Mouse (Mus musculus) myocyte (in vitro differentiated cells): ENCODE data around the gene Ttc23l.

Source experiments
- CEBPB ChIP-seq: IDR thresholded peaks from 2 replicates; pipeline ENCODE4 v1.6.1; 2011; ENCODE audit warnings: mild to moderate bottlenecking, moderate library complexity; ENCODE audit not compliant: poor library complexity, insufficient read depth, severe bottlenecking
- MAX ChIP-seq: IDR thresholded peaks from one replicate; pipeline ENCODE4 v1.6.1; 2011; ENCODE audit warnings: low read depth, mild to moderate bottlenecking, control low read depth
- MYOD1 ChIP-seq, 3 experiments: IDR thresholded peaks; one replicate each; pipeline ENCODE4 v1.6.1; 2011; ENCODE audit warnings: control low read depth in 2 of 3, low read depth in 2 of 3, mild to moderate bottlenecking in 2 of 3, moderate library complexity in 1 of 3; ENCODE audit not compliant: insufficient read length in 2 of 3, control insufficient read depth in 1 of 3
- POLR2A ChIP-seq: IDR thresholded peaks from one replicate; pipeline ENCODE4 v1.6.1; 2011; ENCODE audit warnings: low read depth, mild to moderate bottlenecking, control low read depth, moderate library complexity; ENCODE audit not compliant: insufficient read length
- POLR2AphosphoS2 ChIP-seq: IDR thresholded peaks from one replicate; pipeline ENCODE4 v1.6.1; 2011; ENCODE audit warnings: low read depth, control low read depth; ENCODE audit not compliant: insufficient read length
- TCF12 ChIP-seq: IDR thresholded peaks from one replicate; pipeline ENCODE4 v1.6.1; 2011; ENCODE audit warnings: mild to moderate bottlenecking, control low read depth; ENCODE audit not compliant: poor library complexity, insufficient read depth, severe bottlenecking
- USF1 ChIP-seq: IDR thresholded peaks from one replicate; pipeline ENCODE4 v1.6.1; 2011; ENCODE audit warnings: low read depth, mild to moderate bottlenecking, control low read depth, moderate library complexity

DNA sequence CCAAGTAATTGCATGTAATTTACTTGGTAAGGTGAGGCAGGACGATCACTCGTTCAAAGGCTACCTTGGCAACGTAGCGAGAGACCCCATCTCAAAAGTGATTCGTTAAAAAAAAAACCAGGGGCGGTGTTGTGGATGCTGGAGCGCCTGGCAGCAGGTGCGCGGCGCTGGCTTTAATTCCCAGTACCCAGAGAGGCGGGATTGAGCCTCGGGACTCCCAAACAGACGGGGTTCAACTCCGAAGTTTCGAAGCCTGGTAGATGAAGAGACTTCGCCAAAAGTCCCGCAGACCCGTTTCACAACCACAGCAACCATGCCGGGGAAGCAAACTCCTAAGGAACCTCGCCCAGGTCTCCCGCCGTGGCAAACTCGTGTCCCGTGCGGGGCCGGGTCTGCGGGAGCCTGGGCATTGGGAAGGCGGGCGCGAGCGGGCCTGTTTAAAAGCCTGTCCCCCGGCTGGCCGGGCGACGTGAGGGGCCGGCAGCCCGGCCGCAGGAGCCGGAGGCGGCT is 88.8 kb downstream of the Ttc23l start:
- no peak for TF ChIP-seq USF1
- no peak for TF ChIP-seq MAX
- no peak for TF ChIP-seq POLR2A
- no peak for TF ChIP-seq CEBPB
- TF ChIP-seq POLR2AphosphoS2 = no peak
- no peak for TF ChIP-seq MYOD1 (IDR thresholded peaks at IDR 0.05; ENCODE audit: control insufficient read depth in 1 of 3, insufficient read length in 2 of 3, low read depth in 2 of 3)
- TF ChIP-seq TCF12 = no peak
